9 mouse cellular contexts compared by ENCODE assay signal in the genomic region with DNA sequence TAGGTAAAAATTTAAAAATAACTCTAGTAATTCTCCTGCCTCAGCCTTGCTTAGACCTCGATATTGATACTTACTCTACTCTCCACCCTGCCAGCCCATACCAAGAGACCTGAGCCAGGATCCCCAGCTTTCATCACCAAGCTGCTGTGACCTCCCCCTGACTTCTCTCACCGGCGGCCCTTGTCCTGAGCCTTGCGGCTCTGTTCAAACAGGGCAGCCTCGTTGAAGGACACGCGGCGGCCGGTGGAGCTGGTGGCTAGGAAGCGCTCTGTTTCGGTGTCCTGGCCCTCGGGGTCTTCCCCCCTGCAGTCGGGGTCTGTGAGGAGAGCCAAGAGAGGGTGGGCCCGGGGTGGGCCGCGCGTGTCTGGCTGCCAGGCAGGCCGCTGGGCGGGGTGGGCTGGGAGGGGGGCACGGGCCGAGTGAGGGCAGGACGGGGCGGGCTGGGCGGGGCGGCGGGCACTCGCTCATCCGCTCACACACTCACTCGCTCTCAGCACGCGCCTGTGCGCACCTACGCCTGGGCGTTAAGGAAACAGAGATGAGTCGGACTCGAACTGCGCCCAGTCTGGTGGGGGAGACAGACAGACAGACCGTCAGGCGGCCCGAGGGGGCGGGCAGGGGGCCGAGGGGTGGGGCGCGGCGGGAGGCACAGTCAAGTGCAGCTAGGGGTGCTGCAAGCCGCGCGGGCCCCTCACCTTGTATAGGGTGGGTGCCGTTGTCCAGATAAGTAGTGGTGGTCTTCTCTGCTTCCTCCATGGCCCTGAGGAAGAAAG. TPM values are rescaled to one million over a fixed set of nuclear protein-coding genes. Genes with fewer than 3 reads are reported as not detected.
A peak's percentile ranks its signal among the peaks of the same experiment; 100 is the strongest.
DNase-seq lines count a peak whose midpoint lies in the region; ATAC-seq lines count a peak whose summit lies in the region.
"Had no signal": no experiment of that assay in that cellular context is flagged by ENCODE, and none has a peak within 500 bp of the region (broad histone marks: within the 10 kb centered on the region; RNA-seq: fewer than 3 reads in every experiment).

No protein-coding gene starts in this region.

- peaks cover 22% of the 10 kb centered on the region for H3K27me3 ChIP-seq in heart, embryonic 15.5 days
- peaks cover 19% of the 10 kb centered on the region for H3K27me3 ChIP-seq in embryonic facial prominence, embryonic 11.5 days (ENCODE audit: control insufficient read depth, insufficient read depth, low read length)
- peaks cover 23% of the 10 kb centered on the region for H3K27me3 ChIP-seq in hindbrain, embryonic 11.5 days (ENCODE audit: control insufficient read depth, insufficient read depth, low read length)
- peaks cover 86% of the 10 kb centered on the region for H3K27me3 ChIP-seq in midbrain, embryonic 10.5 days (ENCODE audit: low read depth, poor library complexity, severe bottlenecking)

- peaks cover 68% of the 10 kb centered on the region for H3K4me1 ChIP-seq in heart, embryonic 15.5 days (replicated peaks)
- H3K4me1 ChIP-seq in embryonic facial prominence, embryonic 11.5 days (ENCODE audit: control insufficient read depth, insufficient read depth, low read length), result peaks cover 21% of the 10 kb centered on the region
- H3K4me1 ChIP-seq in hindbrain, embryonic 11.5 days (replicated peaks; ENCODE audit: control insufficient read depth, insufficient read depth, low read length), result peaks cover 28% of the 10 kb centered on the region
- peaks cover 65% of the 10 kb centered on the region for H3K4me1 ChIP-seq in midbrain, embryonic 10.5 days

- no peak overlapping the region for H3K27ac ChIP-seq in heart, embryonic 15.5 days
- no peak overlapping the region for H3K27ac ChIP-seq in embryonic facial prominence, embryonic 11.5 days (replicated peaks; ENCODE audit: low read depth, low read length)
- no peak overlapping the region for H3K27ac ChIP-seq in hindbrain, embryonic 11.5 days (ENCODE audit: low read depth, low read length)
- H3K27ac ChIP-seq in midbrain, embryonic 10.5 days (replicated peaks), result peak overlapping the region; percentile 92
- H3K27ac ChIP-seq: macrophage had no signal

- no peaks in the 10 kb centered on the region for H3K9me3 ChIP-seq in heart, embryonic 15.5 days (replicated peaks)
- H3K9me3 ChIP-seq in embryonic facial prominence, embryonic 11.5 days (replicated peaks; ENCODE audit: control insufficient read depth, low read length), result no peaks in the 10 kb centered on the region
- no peaks in the 10 kb centered on the region for H3K9me3 ChIP-seq in hindbrain, embryonic 11.5 days (ENCODE audit: control insufficient read depth, low read length)
- no peaks in the 10 kb centered on the region for H3K9me3 ChIP-seq in midbrain, embryonic 10.5 days (replicated peaks)

- peaks cover 3% of the 10 kb centered on the region; the same call in 1 of the 2 replicates for H3K36me3 ChIP-seq in heart, embryonic 15.5 days
- H3K36me3 ChIP-seq in embryonic facial prominence, embryonic 11.5 days (replicated peaks; ENCODE audit: control insufficient read depth, insufficient read depth, low read depth, low read length), result 0 out of 2 replicates have a peak, but pooled peaks cover 2% of the 10 kb centered on the region
- H3K36me3 ChIP-seq in hindbrain, embryonic 11.5 days (ENCODE audit: control insufficient read depth, insufficient read depth, low read length), result no peaks in the 10 kb centered on the region
- peaks cover 55% of the 10 kb centered on the region for H3K36me3 ChIP-seq in midbrain, embryonic 10.5 days

- H3K9ac ChIP-seq in heart, embryonic 15.5 days, result 0 out of 2 replicates have a peak overlapping the region, but pooled peaks have one; percentile 15
- no peak overlapping the region for H3K9ac ChIP-seq in embryonic facial prominence, embryonic 11.5 days (replicated peaks; ENCODE audit: low read length)
- 0 out of 2 replicates have a peak overlapping the region, but pooled peaks have one; percentile 85 for H3K9ac ChIP-seq in hindbrain, embryonic 11.5 days (ENCODE audit: low read depth, low read length)

- 15% methylated on average over 46 of the region's 49 CpGs for WGBS in heart, embryonic 15.5 days
- 19% methylated on average over 45 of the region's 49 CpGs for WGBS in embryonic facial prominence, embryonic 11.5 days
- WGBS in hindbrain, embryonic 11.5 days, result 19% methylated on average over 26 of the region's 49 CpGs
- 16% methylated on average over 44 of the region's 49 CpGs for WGBS in midbrain, embryonic 10.5 days

- H3K4me3 ChIP-seq in heart, embryonic 15.5 days, result peak overlapping the region; percentile 66
- peak overlapping the region; percentile 76 for H3K4me3 ChIP-seq in embryonic facial prominence, embryonic 11.5 days (ENCODE audit: low read depth, low read length)
- H3K4me3 ChIP-seq in hindbrain, embryonic 11.5 days (ENCODE audit: low read depth, low read length), result peak overlapping the region; percentile 80
- H3K4me3 ChIP-seq in midbrain, embryonic 10.5 days, result peak overlapping the region; percentile 87

- no peak for ATAC-seq in heart, embryonic 15.5 days (replicated peaks; ENCODE audit: insufficient number of reproducible peaks, insufficient read depth, low FRiP score, low read depth)
- ATAC-seq in embryonic facial prominence, embryonic 11.5 days (replicated peaks; ENCODE audit: insufficient number of reproducible peaks, low FRiP score, low TSS enrichment, low read depth), result no peak
- no peak for ATAC-seq in hindbrain, embryonic 11.5 days (ENCODE audit: low FRiP score)

- H3K4me2 ChIP-seq in heart, embryonic 15.5 days, result peak overlapping the region; percentile 99
- peak overlapping the region; percentile 98 for H3K4me2 ChIP-seq in embryonic facial prominence, embryonic 11.5 days (ENCODE audit: low read depth, low read length)
- peak overlapping the region; percentile 99 for H3K4me2 ChIP-seq in hindbrain, embryonic 11.5 days (replicated peaks; ENCODE audit: low read depth, low read length)

- DNase-seq in heart, adult 18-20 months, result no peak
- no peak for DNase-seq in embryonic facial prominence, embryonic 11.5 days (ENCODE audit: low spot score)
- peak; percentile 23 for DNase-seq in hindbrain, embryonic 11.5 days (ENCODE audit: low spot score)
- no peak for DNase-seq in midbrain, embryonic 10.5 days (ENCODE audit: low spot score)
- DNase-seq in urinary bladder, adult 2 months (ENCODE audit: low spot score), result no peak
- DNase-seq in adrenal gland, adult 8-10 months, result no peak
- no peak for DNase-seq in kidney, adult 18-20 months

RNA-seq across cellular contexts. Expression of gene Atp5d, which starts 2.1 kb away (rescaled TPM):
- 861 and 962 TPM in 2 replicates for polyA plus RNA-seq in heart, embryonic 15.5 days (2015; fragmentation: Nextera tagmentation; extraction: Ambion mirVana)
- total RNA-seq in heart, adult 18-20 months (2021), result 1,000 to 10,000 TPM; 1,096 to 1,108 TPM
- 360 and 371 TPM in 2 replicates for polyA plus RNA-seq in embryonic facial prominence, embryonic 11.5 days (2014; fragmentation: Nextera tagmentation; extraction: Ambion mirVana)
- polyA plus RNA-seq in hindbrain, embryonic 11.5 days (2014; fragmentation: Nextera tagmentation; extraction: Ambion mirVana), result 364 and 371 TPM in 2 replicates
- 463 and 481 TPM in 2 replicates for polyA plus RNA-seq in midbrain, embryonic 10.5 days (2016; fragmentation: Nextera tagmentation; extraction: Ambion mirVana)
- 367 and 372 TPM in 2 replicates for polyA plus RNA-seq in urinary bladder, adult 2 months (2012; rRNA removed)
- 100 to 1,000 TPM; 380 to 452 (median 425) TPM for total RNA-seq in adrenal gland, adult 8-10 months (2022)

RNA-seq across cellular contexts. Expression of gene Cbarp, which starts 4.3 kb away (rescaled TPM):
- 1.7 and 2.9 TPM in 2 replicates for polyA plus RNA-seq in heart, embryonic 15.5 days (2015; fragmentation: Nextera tagmentation; extraction: Ambion mirVana)
- total RNA-seq in heart, adult 18-20 months (2021), result 1 to 10 TPM; 2.7 to 3.1 TPM
- 6.8 and 9.0 TPM in 2 replicates for polyA plus RNA-seq in embryonic facial prominence, embryonic 11.5 days (2014; fragmentation: Nextera tagmentation; extraction: Ambion mirVana)
- polyA plus RNA-seq in hindbrain, embryonic 11.5 days (2014; fragmentation: Nextera tagmentation; extraction: Ambion mirVana), result 15.1 and 16.7 TPM in 2 replicates
- polyA plus RNA-seq in midbrain, embryonic 10.5 days (2016; fragmentation: Nextera tagmentation; extraction: Ambion mirVana), result 7.8 and 9.3 TPM in 2 replicates
- 9.2 and 12.2 TPM in 2 replicates for polyA plus RNA-seq in urinary bladder, adult 2 months (2012; rRNA removed)
- total RNA-seq in adrenal gland, adult 8-10 months (2022), result 10 to 100 TPM; 58.4 to 92.4 (median 81.9) TPM

RNA-seq across cellular contexts. Expression of gene Midn, which starts 11.7 kb away (rescaled TPM):
- 11.6 and 16.8 TPM in 2 replicates for polyA plus RNA-seq in heart, embryonic 15.5 days (2015; fragmentation: Nextera tagmentation; extraction: Ambion mirVana)
- total RNA-seq in heart, adult 18-20 months (2021), result 100 to 1,000 TPM; 117 to 125 TPM
- 60.3 and 62.1 TPM in 2 replicates for polyA plus RNA-seq in embryonic facial prominence, embryonic 11.5 days (2014; fragmentation: Nextera tagmentation; extraction: Ambion mirVana)
- polyA plus RNA-seq in hindbrain, embryonic 11.5 days (2014; fragmentation: Nextera tagmentation; extraction: Ambion mirVana), result 66.7 and 67.1 TPM in 2 replicates
- polyA plus RNA-seq in midbrain, embryonic 10.5 days (2016; fragmentation: Nextera tagmentation; extraction: Ambion mirVana), result 17.8 and 19.7 TPM in 2 replicates
- 21.2 and 30.5 TPM in 2 replicates for polyA plus RNA-seq in urinary bladder, adult 2 months (2012; rRNA removed)
- 100 to 1,000 TPM in 1 of 4 experiments, 10 to 100 TPM in 3; 56.4 to 145 (median 90.1) TPM for total RNA-seq in adrenal gland, adult 8-10 months (2022)

RNA-seq across cellular contexts. Expression of gene Stk11, which starts 20.8 kb away (rescaled TPM):
- 10.0 and 14.2 TPM in 2 replicates for polyA plus RNA-seq in heart, embryonic 15.5 days (2015; fragmentation: Nextera tagmentation; extraction: Ambion mirVana)
- total RNA-seq in heart, adult 18-20 months (2021), result 100 to 1,000 TPM; 127 to 149 TPM
- 16.6 and 18.5 TPM in 2 replicates for polyA plus RNA-seq in embryonic facial prominence, embryonic 11.5 days (2014; fragmentation: Nextera tagmentation; extraction: Ambion mirVana)
- 21.3 and 26.8 TPM in 2 replicates for polyA plus RNA-seq in hindbrain, embryonic 11.5 days (2014; fragmentation: Nextera tagmentation; extraction: Ambion mirVana)
- polyA plus RNA-seq in midbrain, embryonic 10.5 days (2016; fragmentation: Nextera tagmentation; extraction: Ambion mirVana), result 18.0 and 19.7 TPM in 2 replicates
- 77.3 and 89.9 TPM in 2 replicates for polyA plus RNA-seq in urinary bladder, adult 2 months (2012; rRNA removed)
- 100 to 1,000 TPM; 127 to 146 (median 143) TPM for total RNA-seq in adrenal gland, adult 8-10 months (2022)

RNA-seq across cellular contexts. Expression of gene Cirbp, which starts 29.4 kb away (rescaled TPM):
- polyA plus RNA-seq in heart, embryonic 15.5 days (2015; fragmentation: Nextera tagmentation; extraction: Ambion mirVana), result 86.7 and 90.2 TPM in 2 replicates
- total RNA-seq in heart, adult 18-20 months (2021), result 10 to 100 TPM; 46.3 to 54.9 TPM
- 74.0 and 77.8 TPM in 2 replicates for polyA plus RNA-seq in embryonic facial prominence, embryonic 11.5 days (2014; fragmentation: Nextera tagmentation; extraction: Ambion mirVana)
- polyA plus RNA-seq in hindbrain, embryonic 11.5 days (2014; fragmentation: Nextera tagmentation; extraction: Ambion mirVana), result 83.4 and 90.4 TPM in 2 replicates
- polyA plus RNA-seq in midbrain, embryonic 10.5 days (2016; fragmentation: Nextera tagmentation; extraction: Ambion mirVana), result 91.8 and 135 TPM in 2 replicates
- polyA plus RNA-seq in urinary bladder, adult 2 months (2012; rRNA removed), result 249 and 276 TPM in 2 replicates
- total RNA-seq in adrenal gland, adult 8-10 months (2022), result 100 to 1,000 TPM in 3 of 4 experiments, 10 to 100 TPM in 1; 44.2 to 234 (median 162) TPM
